Mouse (Mus musculus) spleen, postnatal 0 days (tissue): ENCODE measurements around the gene Olfr867. TPM values are rescaled to one million over a fixed set of nuclear protein-coding genes. Genes with fewer than 3 reads are reported as not detected.

Experiments used
- polyA plus RNA-seq: library from polyadenylated mRNA; unstranded; fragments of >200 nt; fragmentation: Nextera tagmentation; extraction: Ambion mirVana; gene quantifications from 2 replicates; pipeline ENCODE4 v1.2.1, GENCODE M21; 2015

Olfr867 gene
- polyA plus RNA-seq: not detected in 2 replicates

DNA sequence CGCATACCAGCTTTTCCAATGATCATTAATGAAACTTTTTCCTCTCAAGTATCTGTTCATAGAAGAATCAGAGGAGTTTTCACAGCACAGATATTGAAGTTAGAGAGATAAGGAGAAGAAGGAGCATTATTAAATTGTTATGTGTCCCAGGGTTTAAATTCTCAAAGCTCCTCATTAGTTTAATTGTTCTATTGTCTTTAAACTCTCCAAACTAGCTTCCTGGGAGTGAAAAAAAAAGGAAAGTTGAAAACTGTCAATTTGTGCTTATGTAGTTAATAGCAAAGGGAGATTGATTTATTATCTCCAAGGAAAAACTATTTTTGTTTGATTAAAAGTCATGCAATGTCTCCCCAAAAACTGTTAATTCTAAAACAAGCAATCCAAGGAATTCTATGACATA, at the start of gene Olfr867:
Gene Olfr867 (minus strand): TSS at position 101 of the 400 bp plus-strand sequence.

GRCm38 (mm10) chr9:20098326-20098725, 41.0 kb upstream of the Olfr867 start, which contains the start of gene Olfr868:
Gene Olfr868, plus strand, starts transcription at chr9:20098626.

GRCm38 (mm10) chr9:20027935-20028334, 29.4 kb downstream of the Olfr867 start, which contains the start of gene Olfr866:
Gene Olfr866, minus strand, starts transcription at chr9:20028035.

Other genes with a start within 250 kb of the Olfr867 start
- not detected in 2 replicates for gene Olfr860, start 207.8 kb downstream of the Olfr867 start, polyA plus RNA-seq
- gene Olfr862, start 169.6 kb downstream of the Olfr867 start, polyA plus RNA-seq: not detected in 2 replicates
- 0.22 and 0.25 TPM in 2 replicates for gene Olfr77, start 140.7 kb downstream of the Olfr867 start, polyA plus RNA-seq
- gene Olfr866, start 29.5 kb downstream of the Olfr867 start, polyA plus RNA-seq: not detected in 2 replicates
- gene Olfr868, start 41.1 kb upstream of the Olfr867 start, polyA plus RNA-seq: not detected in 2 replicates
- not detected in 2 replicates for gene Olfr869, start 71.4 kb upstream of the Olfr867 start, polyA plus RNA-seq
- gene Olfr870, start 116.5 kb upstream of the Olfr867 start, polyA plus RNA-seq: not detected in 2 replicates
- gene Olfr871, start 154.6 kb upstream of the Olfr867 start, polyA plus RNA-seq: not detected in 2 replicates
- not detected in 2 replicates for gene Olfr872, start 179.6 kb upstream of the Olfr867 start, polyA plus RNA-seq
- not detected in 2 replicates for gene Olfr39, start 224.8 kb upstream of the Olfr867 start, polyA plus RNA-seq
- gene Olfr873, start 241.0 kb upstream of the Olfr867 start, polyA plus RNA-seq: not detected in 2 replicates